ENCODE assay signal across 10 mouse cellular contexts in the genomic region with DNA sequence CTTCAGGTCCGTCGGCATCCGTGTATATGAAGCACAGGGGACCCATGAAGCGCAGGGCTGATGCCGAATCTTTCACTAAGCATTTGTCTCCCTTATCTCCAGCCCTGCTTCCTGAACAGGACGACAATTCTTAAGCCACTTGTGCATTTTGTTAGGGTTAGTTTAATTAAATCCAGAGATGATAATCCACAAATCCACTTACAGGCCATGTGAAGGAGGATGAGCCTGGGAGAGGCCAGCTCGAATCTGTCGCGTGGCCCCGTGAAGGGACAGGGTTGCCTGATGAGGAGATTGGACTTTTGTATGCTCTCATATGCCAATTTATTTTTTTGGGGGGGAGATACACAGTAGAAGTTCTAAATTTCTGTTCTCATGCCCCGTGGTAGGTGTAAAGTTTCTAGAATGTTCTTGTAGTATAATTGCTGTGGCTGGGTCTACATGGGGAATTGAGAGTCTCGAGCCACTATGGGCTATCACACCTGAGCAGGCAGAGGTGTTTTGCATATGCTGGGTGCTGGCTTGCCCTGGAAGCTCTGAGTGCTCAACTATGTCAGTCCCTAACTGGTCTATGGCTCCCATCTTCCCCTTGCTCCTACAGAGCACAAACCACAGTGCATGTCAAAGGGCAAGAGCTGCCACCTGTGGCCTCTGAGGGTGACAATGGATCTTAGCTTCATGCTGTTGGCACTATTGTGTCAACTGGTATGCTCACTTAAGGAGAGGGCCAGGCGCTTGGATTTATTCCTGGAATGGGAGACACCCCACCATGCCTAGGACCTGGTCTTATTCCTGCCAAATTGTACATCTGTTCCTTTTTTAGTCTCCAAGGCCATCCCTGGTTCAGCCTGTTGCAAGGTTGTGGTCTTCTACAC. TPM values are rescaled to one million over a fixed set of nuclear protein-coding genes. Genes with fewer than 3 reads are reported as not detected.
DNase-seq lines count a peak whose midpoint lies in the region; ATAC-seq lines count a peak whose summit lies in the region.
"Had no signal": no experiment of that assay in that cellular context is flagged by ENCODE, and none has a peak within 500 bp of the region (broad histone marks: within the 10 kb centered on the region; RNA-seq: fewer than 3 reads in every experiment).

No protein-coding gene starts in this region.

- 61% methylated on average over 13 of the region's 13 CpGs for WGBS in hindbrain, embryonic 10.5 days
- WGBS in hindbrain, embryonic 16.5 days: 55% methylated on average over 13 of the region's 13 CpGs
- WGBS in midbrain, embryonic 12.5 days: 36% methylated on average over 13 of the region's 13 CpGs

- no peaks in the 10 kb centered on the region for H3K36me3 ChIP-seq in hindbrain, embryonic 10.5 days
- no peaks in the 10 kb centered on the region for H3K36me3 ChIP-seq in hindbrain, embryonic 16.5 days (ENCODE audit: control insufficient read depth, insufficient read depth, low read length)
- H3K36me3 ChIP-seq in midbrain, embryonic 12.5 days: no peaks in the 10 kb centered on the region
- H3K36me3 ChIP-seq: hindbrain, embryonic 15.5 days had no signal

- H3K9me3 ChIP-seq in hindbrain, embryonic 10.5 days: no peaks in the 10 kb centered on the region
- no peaks in the 10 kb centered on the region for H3K9me3 ChIP-seq in hindbrain, embryonic 16.5 days (ENCODE audit: control insufficient read depth, low read length)
- H3K9me3 ChIP-seq in midbrain, embryonic 12.5 days: no peaks in the 10 kb centered on the region
- H3K9me3 ChIP-seq: hindbrain, embryonic 15.5 days had no signal

- H3K27ac ChIP-seq in hindbrain, embryonic 10.5 days: peak overlapping the region; percentile 91
- no peak overlapping the region for H3K27ac ChIP-seq in hindbrain, embryonic 16.5 days (ENCODE audit: low read depth, low read length)
- H3K27ac ChIP-seq in midbrain, embryonic 12.5 days (replicated peaks): peak overlapping the region; percentile 89
- H3K27ac ChIP-seq: hindbrain, embryonic 15.5 days had no signal

- H3K9ac ChIP-seq in hindbrain, embryonic 16.5 days (ENCODE audit: low read depth, low read length): no peak overlapping the region
- no peak overlapping the region for H3K9ac ChIP-seq in midbrain, embryonic 12.5 days (replicated peaks)
- H3K9ac ChIP-seq: hindbrain, embryonic 15.5 days had no signal

- peaks cover 44% of the 10 kb centered on the region for H3K27me3 ChIP-seq in hindbrain, embryonic 10.5 days (ENCODE audit: insufficient read depth, poor library complexity, severe bottlenecking)
- no peaks in the 10 kb centered on the region for H3K27me3 ChIP-seq in hindbrain, embryonic 16.5 days (replicated peaks; ENCODE audit: control insufficient read depth, insufficient read depth, low read length)
- H3K27me3 ChIP-seq in midbrain, embryonic 12.5 days: peaks cover 28% of the 10 kb centered on the region
- H3K27me3 ChIP-seq: hindbrain, embryonic 15.5 days had no signal

- ATAC-seq in hindbrain, embryonic 16.5 days: no peak
- ATAC-seq in midbrain, embryonic 12.5 days (ENCODE audit: low FRiP score, low read depth): no peak

- DNase-seq in hindbrain, embryonic 10.5 days (ENCODE audit: low spot score): no peak
- peak; percentile 35 for DNase-seq in thymus, postnatal 4 days
- no peak for DNase-seq in thymus, adult 18-20 months
- DNase-seq in adrenal gland, postnatal 14 days: no peak
- no peak for DNase-seq in ovary, adult 18-20 months (ENCODE audit: low spot score)

- no peak overlapping the region for H3K4me3 ChIP-seq in hindbrain, embryonic 10.5 days
- H3K4me3 ChIP-seq in hindbrain, embryonic 16.5 days (ENCODE audit: low read length): no peak overlapping the region
- H3K4me3 ChIP-seq in midbrain, embryonic 12.5 days: no peak overlapping the region
- H3K4me3 ChIP-seq: hindbrain, embryonic 15.5 days had no signal

- H3K4me2 ChIP-seq in hindbrain, embryonic 16.5 days (ENCODE audit: low read length): no peak overlapping the region
- H3K4me2 ChIP-seq in midbrain, embryonic 12.5 days (replicated peaks): no peak overlapping the region
- H3K4me2 ChIP-seq: heart, embryonic 11.5 days; hindbrain, embryonic 15.5 days; liver, embryonic 11.5 days had no signal

- H3K4me1 ChIP-seq in hindbrain, embryonic 10.5 days (replicated peaks): peaks cover 95% of the 10 kb centered on the region
- peaks cover 34% of the 10 kb centered on the region for H3K4me1 ChIP-seq in hindbrain, embryonic 16.5 days (ENCODE audit: control insufficient read depth, insufficient read depth, low read depth, low read length)
- H3K4me1 ChIP-seq in midbrain, embryonic 12.5 days: peaks cover 81% of the 10 kb centered on the region

RNA-seq across cellular contexts. Expression of a gene that starts 34.5 kb away (rescaled TPM):
- 60.5 and 62.3 TPM in 2 replicates for polyA plus RNA-seq in hindbrain, embryonic 10.5 days (2016; fragmentation: Nextera tagmentation; extraction: Ambion mirVana)
- 92.3 and 94.7 TPM in 2 replicates for polyA plus RNA-seq in hindbrain, embryonic 16.5 days (2015; fragmentation: Nextera tagmentation; extraction: Ambion mirVana)
- 53.6 and 61.7 TPM in 2 replicates for polyA plus RNA-seq in midbrain, embryonic 12.5 days (2016; fragmentation: Nextera tagmentation; extraction: Ambion mirVana)
- 73.2 and 73.8 TPM in 2 replicates for total RNA-seq in adrenal gland, postnatal 14 days (2021)

RNA-seq across cellular contexts. Expression of a gene that starts 38.0 kb away (rescaled TPM):
- 222 and 292 TPM in 2 replicates for polyA plus RNA-seq in hindbrain, embryonic 10.5 days (2016; fragmentation: Nextera tagmentation; extraction: Ambion mirVana)
- polyA plus RNA-seq in hindbrain, embryonic 16.5 days (2015; fragmentation: Nextera tagmentation; extraction: Ambion mirVana): 27.3 and 35.0 TPM in 2 replicates
- polyA plus RNA-seq in midbrain, embryonic 12.5 days (2016; fragmentation: Nextera tagmentation; extraction: Ambion mirVana): 157 and 158 TPM in 2 replicates
- 53.9 and 60.2 TPM in 2 replicates for total RNA-seq in adrenal gland, postnatal 14 days (2021)
